Mouse (Mus musculus): ENCODE results near the gene Aplp2. TPM values are rescaled to one million over a fixed set of nuclear protein-coding genes. Genes with fewer than 3 reads are reported as not detected.

The Aplp2 gene
- 374 and 412 TPM in 2 replicates for polyA plus RNA-seq (2015; fragmentation: Nextera tagmentation; extraction: Ambion mirVana)

DNA sequence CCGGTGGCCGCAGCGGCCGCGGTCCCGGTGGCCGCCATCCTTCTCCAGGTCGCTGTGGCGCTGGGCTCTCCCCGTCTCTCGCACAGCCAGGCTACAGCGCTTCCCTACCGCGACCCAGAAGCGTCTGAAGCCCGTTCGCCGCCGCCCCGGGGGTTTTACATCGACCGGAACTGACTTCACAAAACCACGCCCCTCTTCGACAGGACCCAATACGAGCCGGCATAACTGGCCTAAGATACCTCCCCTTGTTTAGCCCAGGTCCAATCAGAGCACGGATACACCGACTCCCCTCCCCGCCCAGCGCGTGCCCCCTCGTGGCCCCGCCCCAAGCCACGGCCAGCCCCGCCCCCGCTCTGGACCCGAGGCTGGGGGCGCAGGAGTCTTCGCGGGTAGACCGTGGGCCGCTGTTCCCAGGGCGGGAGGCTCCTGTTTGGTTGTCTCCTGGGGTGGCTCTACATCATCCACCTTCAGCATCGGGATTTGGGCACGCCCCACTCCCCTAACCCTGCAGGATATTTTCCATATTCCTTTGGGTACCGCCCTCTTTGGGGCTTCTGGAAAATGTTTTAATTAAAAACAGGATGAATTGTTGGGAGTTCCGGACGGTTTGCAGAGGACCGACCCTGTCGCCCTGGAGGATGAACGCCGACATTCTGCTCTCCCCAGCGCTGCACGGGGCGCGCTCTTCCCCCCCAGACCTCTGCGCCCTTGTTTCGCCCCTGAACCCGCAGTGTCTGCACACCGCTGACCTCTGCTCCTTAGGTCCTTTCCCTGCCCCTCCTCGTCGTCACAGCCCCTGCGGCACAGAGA lies at the start of gene Aplp2:
Gene Aplp2 (minus strand): TSS at position 126 of the 810 bp plus-strand sequence.
- Histone ChIP-seq H3K36me3 (no peaks in the 10 kb centered on the region), H3K4me2 (peak within 1 kb of the TSS; percentile 90), H3K9me3 (no peaks in the 10 kb centered on the region), H3K4me1 (replicated peaks) (peaks cover 43% of the 10 kb centered on the region), H3K27ac (replicated peaks) (peak within 1 kb of the TSS; percentile 92), H3K9ac (peak within 1 kb of the TSS; percentile 81), H3K27me3 (no peaks in the 10 kb centered on the region), H3K4me3 (peak within 1 kb of the TSS; percentile 77)
- under 1% methylated on average over 62 of the region's 63 CpGs for WGBS
- peak; percentile 100 for ATAC-seq (ENCODE audit: low FRiP score, low read depth)

DNA sequence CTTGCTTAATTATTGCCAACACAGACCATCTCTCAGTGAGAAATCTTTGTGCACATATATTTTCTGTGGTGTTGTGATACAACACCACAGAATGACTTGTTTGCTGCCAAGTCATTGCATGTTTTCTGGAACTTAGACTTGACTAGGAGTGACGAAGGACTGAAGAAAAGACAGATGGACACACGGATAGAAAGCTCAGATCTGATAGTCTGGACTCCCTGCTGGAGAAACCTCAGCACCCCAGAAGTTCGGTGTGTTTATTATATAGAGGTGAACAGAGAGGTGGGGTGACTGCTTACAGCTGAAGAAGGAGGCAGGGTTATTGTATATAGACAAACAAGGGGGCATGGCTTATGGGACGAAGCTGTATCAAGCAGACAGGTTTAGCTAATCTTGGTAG lies 48.6 kb upstream of the Aplp2 start:
- WGBS: 61% methylated on average over 4 of the region's 4 CpGs
- ATAC-seq (ENCODE audit: low FRiP score, low read depth): no peak
- no peaks in the 10 kb centered on the region for H3K27me3 ChIP-seq
- no peaks in the 10 kb centered on the region for H3K4me1 ChIP-seq (replicated peaks)
- H3K36me3 ChIP-seq: no peaks in the 10 kb centered on the region
- H3K27ac ChIP-seq (replicated peaks): no peak overlapping the region
- no peaks in the 10 kb centered on the region for H3K9me3 ChIP-seq
- H3K4me2 ChIP-seq: no peak overlapping the region
- no peak overlapping the region for H3K4me3 ChIP-seq
- no peak overlapping the region for H3K9ac ChIP-seq

DNA sequence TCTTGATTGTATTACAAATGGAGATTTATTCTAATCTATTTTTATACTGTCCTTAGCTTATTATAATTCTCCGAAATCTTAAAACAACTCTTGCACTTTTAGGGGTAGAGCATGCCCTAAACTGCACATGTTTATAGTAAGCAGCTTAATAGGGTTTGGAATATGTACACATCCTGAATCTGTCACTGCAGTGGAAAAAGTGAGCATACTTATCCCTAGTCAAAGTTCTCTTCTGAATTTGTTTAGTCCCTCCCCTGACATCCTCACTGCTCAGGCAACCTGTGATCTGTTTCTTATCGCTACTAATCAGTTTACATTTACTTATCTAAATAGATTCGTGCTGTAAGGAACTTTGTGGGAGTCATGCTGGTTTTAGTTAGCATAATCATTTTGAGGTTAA lies 46.6 kb upstream of the Aplp2 start:
- no peaks in the 10 kb centered on the region for H3K27me3 ChIP-seq
- no peak for ATAC-seq (ENCODE audit: low FRiP score, low read depth)
- H3K9ac ChIP-seq: no peak overlapping the region
- H3K4me1 ChIP-seq (replicated peaks): no peaks in the 10 kb centered on the region
- H3K9me3 ChIP-seq: no peaks in the 10 kb centered on the region
- H3K36me3 ChIP-seq: no peaks in the 10 kb centered on the region
- 77% methylated on average over 3 of the region's 3 CpGs for WGBS
- H3K4me3 ChIP-seq: no peak overlapping the region
- H3K4me2 ChIP-seq: no peak overlapping the region
- no peak overlapping the region for H3K27ac ChIP-seq (replicated peaks)

DNA sequence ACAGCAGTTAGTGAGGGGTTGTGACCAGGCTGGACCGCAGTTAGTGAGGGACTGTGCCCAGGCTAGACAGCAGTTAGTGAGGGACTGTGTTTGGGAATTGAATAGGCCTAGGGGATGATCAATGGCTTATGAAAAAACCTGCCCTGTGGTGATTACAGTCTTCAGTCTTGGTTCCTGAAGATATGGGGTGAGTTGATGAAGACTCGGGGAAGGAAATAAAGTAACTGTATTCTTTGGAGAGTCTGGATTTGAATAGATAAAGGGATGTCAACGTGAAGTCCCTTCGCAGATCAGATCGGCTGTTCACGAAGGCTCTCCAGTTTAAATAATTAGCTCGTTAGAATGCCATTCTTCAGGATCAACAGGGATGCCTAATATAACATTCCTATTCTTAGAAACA lies 44.3 kb upstream of the Aplp2 start:
- Histone ChIP-seq H3K36me3 (no peaks in the 10 kb centered on the region), H3K27me3 (no peaks in the 10 kb centered on the region), H3K4me2 (no peak overlapping the region), H3K27ac (replicated peaks) (no peak overlapping the region), H3K9me3 (no peaks in the 10 kb centered on the region), H3K4me1 (replicated peaks) (no peaks in the 10 kb centered on the region), H3K9ac (no peak overlapping the region), H3K4me3 (no peak overlapping the region)
- WGBS: 80% methylated on average over 7 of the region's 7 CpGs
- no peak for ATAC-seq (ENCODE audit: low FRiP score, low read depth)

DNA sequence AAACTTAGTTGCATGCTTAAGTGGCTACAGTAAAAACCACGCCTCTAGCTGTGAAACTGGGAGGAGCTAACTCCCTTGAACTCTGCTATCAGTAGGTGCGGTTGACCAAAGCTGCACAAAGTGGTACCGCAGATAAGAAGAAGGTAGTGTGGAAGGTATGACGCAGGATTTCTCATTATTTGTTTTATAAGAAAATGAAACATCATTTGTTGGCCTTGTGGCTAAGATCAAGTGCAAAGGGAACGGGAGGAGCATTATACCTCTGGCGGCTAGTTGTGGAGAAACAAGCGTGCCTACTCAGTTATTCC lies 43.0 kb upstream of the Aplp2 start:
- Histone ChIP-seq H3K4me3 (no peak overlapping the region), H3K27me3 (no peaks in the 10 kb centered on the region), H3K4me1 (replicated peaks) (no peaks in the 10 kb centered on the region), H3K36me3 (no peaks in the 10 kb centered on the region), H3K9ac (no peak overlapping the region), H3K27ac (replicated peaks) (no peak overlapping the region), H3K4me2 (no peak overlapping the region), H3K9me3 (no peaks in the 10 kb centered on the region)
- no peak for ATAC-seq (ENCODE audit: low FRiP score, low read depth)
- 95% methylated on average over 7 of the region's 7 CpGs for WGBS

DNA sequence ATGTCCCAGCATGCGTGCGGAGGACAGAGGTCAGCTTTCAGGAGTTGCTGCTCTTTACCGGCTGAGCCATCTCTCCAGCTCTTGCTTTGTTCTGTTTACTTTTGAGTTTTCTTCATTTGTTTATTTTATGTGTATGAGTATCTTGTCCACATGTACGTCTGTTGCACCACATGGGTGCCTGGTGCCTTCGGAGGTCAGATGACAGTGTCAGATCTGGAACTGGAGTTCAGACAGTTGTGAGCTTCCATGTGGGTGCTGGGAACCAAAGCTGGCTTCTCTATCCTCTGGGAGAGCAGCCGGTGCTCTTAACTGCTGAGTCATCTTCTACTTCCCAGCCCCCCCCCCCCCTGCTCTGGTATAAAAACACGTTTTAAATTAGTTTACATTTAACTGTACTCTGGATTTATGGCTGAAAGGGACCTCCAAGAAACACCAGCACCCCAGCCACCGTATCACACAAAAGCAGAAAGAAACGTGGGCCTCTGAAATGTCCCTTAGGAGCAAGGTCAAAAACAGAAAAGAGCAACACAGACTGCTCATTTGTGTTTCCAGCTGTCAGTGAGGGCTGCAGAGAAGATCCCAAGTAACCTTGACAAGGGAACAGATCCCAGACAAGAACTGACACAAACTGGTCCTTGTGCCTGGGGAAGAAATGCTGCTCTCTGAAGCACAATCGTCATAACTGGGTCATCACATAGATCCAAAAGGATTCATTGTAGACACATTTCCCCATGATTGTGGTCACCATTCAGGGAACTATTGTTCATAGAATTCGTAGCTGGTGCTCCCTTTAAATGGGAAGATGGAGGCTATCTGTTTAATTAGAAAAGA lies 42.5 kb upstream of the Aplp2 start:
- H3K36me3 ChIP-seq: no peaks in the 10 kb centered on the region
- H3K27ac ChIP-seq (replicated peaks): no peak overlapping the region
- no peak overlapping the region for H3K9ac ChIP-seq
- peak overlapping the region; percentile 19; the same call in 1 of the 2 replicates for H3K4me2 ChIP-seq
- no peaks in the 10 kb centered on the region for H3K4me1 ChIP-seq (replicated peaks)
- ATAC-seq (ENCODE audit: low FRiP score, low read depth): no peak
- H3K9me3 ChIP-seq: no peaks in the 10 kb centered on the region
- 79% methylated on average over 11 of the region's 11 CpGs for WGBS
- no peak overlapping the region for H3K4me3 ChIP-seq
- no peaks in the 10 kb centered on the region for H3K27me3 ChIP-seq

DNA sequence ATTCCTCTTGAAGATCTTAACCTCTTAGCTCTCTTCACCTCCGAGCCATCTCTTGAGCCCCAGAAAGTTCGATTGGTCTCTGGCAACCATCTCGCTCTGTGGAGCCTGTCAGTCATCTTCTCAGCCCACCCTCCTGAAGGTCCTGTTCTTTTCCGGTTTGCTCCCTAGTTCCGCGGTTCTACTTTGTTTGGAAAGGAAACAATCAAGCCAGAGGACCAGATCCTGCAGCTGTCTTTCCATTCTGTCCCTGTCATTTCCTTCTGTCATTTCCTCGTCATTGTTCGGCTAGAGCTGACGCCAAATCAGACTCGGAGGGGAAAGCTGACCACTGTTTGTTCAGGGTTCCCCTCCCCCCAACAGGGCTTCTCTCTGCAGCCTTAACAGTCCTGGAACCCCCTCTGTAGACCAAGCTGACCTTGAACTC lies 41.7 kb upstream of the Aplp2 start:
- Histone ChIP-seq H3K27me3 (no peaks in the 10 kb centered on the region), H3K36me3 (no peaks in the 10 kb centered on the region), H3K4me2 (peak overlapping the region; percentile 19; the same call in 1 of the 2 replicates), H3K4me3 (no peak overlapping the region), H3K4me1 (replicated peaks) (no peaks in the 10 kb centered on the region), H3K9ac (no peak overlapping the region), H3K27ac (replicated peaks) (no peak overlapping the region), H3K9me3 (no peaks in the 10 kb centered on the region)
- WGBS: 64% methylated on average over 10 of the region's 10 CpGs
- no peak for ATAC-seq (ENCODE audit: low FRiP score, low read depth)

DNA sequence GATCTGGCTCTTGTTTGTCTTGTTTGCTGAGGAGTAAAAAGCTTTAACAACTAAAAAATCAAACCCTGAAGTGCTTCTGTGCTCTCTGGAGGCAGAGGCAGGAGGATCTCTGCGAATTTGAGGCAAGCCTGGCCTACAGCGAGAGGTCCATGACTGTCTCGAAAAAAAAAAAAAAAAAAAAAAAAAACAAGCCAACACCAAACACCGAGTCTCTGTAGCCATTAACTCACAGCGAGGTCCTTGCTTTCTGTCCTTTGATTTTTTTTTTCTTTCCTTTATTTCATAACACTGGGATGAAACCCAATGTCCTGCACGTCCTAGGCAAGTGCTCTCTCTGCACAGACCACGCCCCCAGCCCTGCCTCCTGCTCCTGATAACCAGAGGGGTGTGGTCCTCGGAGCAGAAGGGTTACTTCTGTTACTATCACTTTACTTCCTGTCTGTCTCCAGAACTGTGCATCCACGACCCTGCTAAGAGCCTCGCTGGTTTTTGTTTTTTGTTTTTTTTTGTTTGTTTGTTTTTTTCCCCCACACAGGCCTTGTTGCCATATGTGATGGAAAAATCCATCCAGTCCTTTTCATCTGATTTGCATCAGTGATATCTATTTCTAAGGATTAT lies 40.7 kb upstream of the Aplp2 start:
- WGBS: 86% methylated on average over 10 of the region's 10 CpGs
- no peak overlapping the region for H3K4me3 ChIP-seq
- H3K9me3 ChIP-seq: no peaks in the 10 kb centered on the region
- no peak overlapping the region for H3K4me2 ChIP-seq
- no peaks in the 10 kb centered on the region for H3K27me3 ChIP-seq
- no peaks in the 10 kb centered on the region for H3K4me1 ChIP-seq (replicated peaks)
- no peak for ATAC-seq (ENCODE audit: low FRiP score, low read depth)
- no peak overlapping the region for H3K27ac ChIP-seq (replicated peaks)
- no peaks in the 10 kb centered on the region for H3K36me3 ChIP-seq
- H3K9ac ChIP-seq: no peak overlapping the region

DNA sequence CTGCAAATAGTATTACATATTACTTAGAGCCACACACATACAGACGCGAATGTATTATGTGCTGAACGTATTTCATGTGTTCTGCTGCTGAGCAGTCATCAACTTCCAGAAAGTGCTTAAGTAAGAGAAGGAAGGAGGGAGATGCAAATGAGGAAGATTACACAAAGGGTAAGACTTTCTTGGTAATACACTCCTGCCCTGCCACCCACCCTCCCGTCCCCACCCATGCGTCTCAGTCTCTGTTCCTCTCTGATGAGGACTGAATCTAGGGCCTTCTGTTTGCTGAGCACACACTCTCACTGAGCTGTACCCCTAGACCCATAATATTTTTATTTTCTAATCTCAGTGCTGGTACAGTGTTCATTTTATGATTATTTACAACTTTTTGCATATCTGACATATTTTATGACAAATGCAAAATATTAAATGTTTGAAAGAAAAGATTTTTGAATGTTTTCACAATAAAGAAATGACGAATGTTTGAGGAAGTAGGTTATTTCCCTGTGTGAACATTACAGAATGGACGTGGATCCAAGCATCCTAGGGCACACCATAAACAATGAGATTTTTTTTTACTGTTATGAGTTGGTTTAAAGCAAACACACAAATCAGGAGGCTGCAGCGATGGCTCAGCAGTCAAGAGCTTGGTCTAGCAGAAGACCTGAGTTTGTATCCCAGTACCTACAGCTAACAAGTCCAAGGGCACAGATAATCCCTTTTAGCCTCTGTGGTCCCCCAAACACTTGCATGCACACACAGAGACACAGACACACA lies 36.0 kb upstream of the Aplp2 start:
- no peaks in the 10 kb centered on the region for H3K9me3 ChIP-seq
- H3K4me3 ChIP-seq: no peak overlapping the region
- no peaks in the 10 kb centered on the region for H3K36me3 ChIP-seq
- ATAC-seq (ENCODE audit: low FRiP score, low read depth): no peak
- H3K4me1 ChIP-seq (replicated peaks): no peaks in the 10 kb centered on the region
- H3K27me3 ChIP-seq: no peaks in the 10 kb centered on the region
- no peak overlapping the region for H3K4me2 ChIP-seq
- H3K27ac ChIP-seq (replicated peaks): no peak overlapping the region
- 78% methylated on average over 8 of the region's 8 CpGs for WGBS
- H3K9ac ChIP-seq: no peak overlapping the region

DNA sequence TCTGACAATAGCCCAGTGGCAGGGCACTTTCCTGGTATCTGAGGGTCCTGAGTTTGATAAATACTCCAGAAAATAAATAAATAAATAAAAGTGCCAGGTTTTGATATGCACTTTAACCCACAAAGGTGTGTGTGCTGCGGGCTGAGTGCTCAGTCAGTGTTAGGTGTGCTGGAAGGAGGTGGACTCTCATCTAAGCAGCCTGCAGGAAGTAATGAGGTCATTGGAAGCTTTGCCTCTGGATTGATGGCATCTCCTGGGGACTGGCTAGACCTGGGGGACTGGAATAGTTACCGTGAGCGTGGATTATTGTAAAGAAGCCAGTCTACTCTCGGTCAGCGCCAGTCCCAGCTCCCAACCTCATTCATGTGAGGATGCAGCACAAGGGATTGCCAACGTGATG lies 34.8 kb upstream of the Aplp2 start:
- H3K4me1 ChIP-seq (replicated peaks): no peaks in the 10 kb centered on the region
- no peak overlapping the region for H3K27ac ChIP-seq (replicated peaks)
- H3K4me2 ChIP-seq: no peak overlapping the region
- no peak for ATAC-seq (ENCODE audit: low FRiP score, low read depth)
- H3K27me3 ChIP-seq: no peaks in the 10 kb centered on the region
- H3K36me3 ChIP-seq: no peaks in the 10 kb centered on the region
- no peaks in the 10 kb centered on the region for H3K9me3 ChIP-seq
- no peak overlapping the region for H3K4me3 ChIP-seq
- H3K9ac ChIP-seq: no peak overlapping the region
- 46% methylated on average over 6 of the region's 6 CpGs for WGBS

DNA sequence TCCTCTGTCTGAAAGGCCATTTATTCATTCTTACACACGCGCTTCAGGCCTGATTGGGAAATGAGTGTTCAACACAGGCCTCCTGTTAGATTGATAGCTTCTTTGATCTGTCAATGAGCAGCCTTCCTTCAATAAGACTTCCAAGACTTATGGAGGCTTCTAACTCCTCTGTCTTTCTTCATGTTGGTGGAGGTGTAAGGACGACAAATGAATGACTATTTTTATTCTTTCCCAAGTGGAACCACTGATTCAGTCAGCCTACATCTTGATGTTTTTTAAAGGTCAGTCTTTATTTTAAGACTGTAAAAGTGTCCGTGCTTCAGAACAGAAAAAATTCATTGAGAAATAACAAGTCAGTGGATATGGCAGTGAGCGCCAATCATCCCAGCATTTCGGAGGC lies 33.4 kb upstream of the Aplp2 start:
- H3K36me3 ChIP-seq: no peaks in the 10 kb centered on the region
- H3K9ac ChIP-seq: no peak overlapping the region
- H3K27me3 ChIP-seq: no peaks in the 10 kb centered on the region
- ATAC-seq (ENCODE audit: low FRiP score, low read depth): no peak
- H3K4me3 ChIP-seq: no peak overlapping the region
- no peak overlapping the region for H3K4me2 ChIP-seq
- 91% methylated on average over 6 of the region's 6 CpGs for WGBS
- no peak overlapping the region for H3K27ac ChIP-seq (replicated peaks)
- no peaks in the 10 kb centered on the region for H3K4me1 ChIP-seq (replicated peaks)
- no peaks in the 10 kb centered on the region for H3K9me3 ChIP-seq

Measured in hindbrain, embryonic 15.5 days (tissue).